Mouse (Mus musculus) A20 (cell line): ENCODE results near the gene Nap1l2.
"Not testable (repeated sequence)": the region's sequence is repeated elsewhere in the genome, so short reads cannot be mapped to it uniquely, and the experiment has no call there.

Source experiments
- DNase-seq: peaks from one replicate; pipeline ENCODE4 v3.0.0-alpha.2; 2011; ENCODE audit warnings: low read depth, low spot score

Nap1l2 gene

GRCm38 (mm10) chrX:103186431-103186786 lies at the start of gene Nap1l2:
TSS of gene Nap1l2 (minus strand) at chrX:103186640.
- DNase-seq, result peak; percentile 69

GRCm38 (mm10) chrX:103215251-103215650 lies 28.8 kb upstream of the Nap1l2 start:
- DNase-seq, result no peak

- DNase-seq, result no peak
Observed at GRCm38 (mm10) chrX:103186829-103187228, 389 bp upstream of the Nap1l2 start.

GRCm38 (mm10) chrX:103185781-103186430 lies 534 bp downstream of the Nap1l2 start:
- no peak for DNase-seq

GRCm38 (mm10) chrX:103183536-103183935 lies 2.9 kb downstream of the Nap1l2 start:
- peak; percentile 29 for DNase-seq

GRCm38 (mm10) chrX:103179771-103180558 lies 6.5 kb downstream of the Nap1l2 start:
- peak; percentile 33 for DNase-seq

- DNase-seq, result not testable (repeated sequence)
Observed at GRCm38 (mm10) chrX:103164948-103165605, 21.4 kb downstream of the Nap1l2 start.

- no peak for DNase-seq
Observed at GRCm38 (mm10) chrX:103156134-103156533, 30.3 kb downstream of the Nap1l2 start.

GRCm38 (mm10) chrX:103138549-103138948 lies 47.9 kb downstream of the Nap1l2 start:
- no peak for DNase-seq
